Mouse (Mus musculus) stomach, embryonic 15.5 days (tissue): ENCODE measurements at regions not wholly inside any gene's neighbourhood (a gene's known extent, or its start where the extent isn't known, plus 50 kb on each side); places are given as distances from the start of the nearest gene placed in this dataset.

Experiments used
- ATAC-seq: fragments of 200-750 bp; cut with Nextera tagmentation; 2 replicates; pipeline ENCODE4 v1.8.0; 2017; ENCODE audit warnings: low read depth, moderate number of reproducible peaks, moderate TSS enrichment; ENCODE audit not compliant: insufficient read depth, low FRiP score
- H3K27ac ChIP-seq: fragments of 300-500 bp; sonication (generic); 2 replicates; pipeline ENCODE4 v1.5.1; 2015; ENCODE audit warnings: mild to moderate bottlenecking, inconsistent platforms
- H3K27me3 ChIP-seq: fragments of 300-500 bp; sonication (generic); replicated peaks from 2 replicates; pipeline ENCODE4 v1.6.1; 2015; ENCODE audit warnings: inconsistent platforms
- H3K36me3 ChIP-seq: fragments of 300-500 bp; sonication (generic); 2 replicates; pipeline ENCODE4 v1.6.1; 2015; ENCODE audit warnings: inconsistent platforms
- H3K4me1 ChIP-seq: fragments of 300-500 bp; sonication (generic); 2 replicates; pipeline ENCODE4 v1.6.1; 2015; ENCODE audit warnings: inconsistent platforms
- H3K4me2 ChIP-seq: fragments of 300-500 bp; sonication (generic); 2 replicates; pipeline ENCODE4 v1.6.1; 2015; ENCODE audit warnings: mild to moderate bottlenecking, inconsistent platforms
- H3K4me3 ChIP-seq: fragments of 300-500 bp; sonication (generic); replicated peaks from 2 replicates; pipeline ENCODE4 v1.5.1; 2015; ENCODE audit warnings: inconsistent platforms
- H3K9ac ChIP-seq: fragments of 300-500 bp; sonication (generic); 2 replicates; pipeline ENCODE4 v1.6.1; 2015; ENCODE audit warnings: inconsistent platforms
- H3K9me3 ChIP-seq: fragments of 300-500 bp; sonication (generic); 2 replicates; pipeline ENCODE4 v1.6.1; 2016; ENCODE audit warnings: inconsistent platforms
- WGBS: fragments of 180-500 bp; shearing (Covaris S2); methylation state at CpG from one replicate; pipeline ENCODE4 v1.1.7; 2015; 5-methylcytosine and 5-hydroxymethylcytosine counted together

DNA sequence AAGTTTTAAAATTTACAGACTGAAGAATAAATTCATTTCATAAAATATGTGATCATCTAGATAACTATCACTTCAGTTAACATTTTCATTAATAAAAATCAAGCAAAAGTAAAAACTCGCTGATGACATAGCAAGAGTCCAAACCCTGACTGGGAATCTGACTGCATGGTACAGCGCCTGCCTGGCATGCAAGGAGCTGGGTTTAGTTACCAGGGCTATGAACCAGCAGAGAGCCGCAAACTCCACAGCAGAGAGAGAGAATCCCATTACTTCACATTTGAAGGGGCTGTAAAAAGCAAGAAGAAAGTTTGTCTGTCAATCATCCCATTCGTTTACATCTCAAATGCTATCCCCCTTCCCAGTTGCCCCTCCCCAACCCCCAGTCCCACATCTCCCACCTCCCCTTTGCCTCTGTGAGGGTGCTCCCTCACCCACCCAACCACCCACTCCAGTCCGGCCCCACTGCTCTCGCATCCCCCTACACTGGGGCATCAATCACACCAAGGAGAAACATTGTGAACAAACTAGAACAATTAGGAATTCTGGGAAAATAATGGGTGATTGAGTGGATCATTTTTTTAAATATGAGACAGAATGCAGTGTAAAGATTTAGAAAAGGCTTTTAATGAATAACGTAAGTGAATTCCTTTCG is 487.6 kb downstream of the Efna5 start:
- Histone ChIP-seq H3K4me2 (no peak overlapping the region), H3K27ac (no peak overlapping the region), H3K4me1 (no peaks in the 10 kb centered on the region), H3K4me3 (no peak overlapping the region), H3K9ac (no peak overlapping the region), H3K27me3 (no peaks in the 10 kb centered on the region), H3K9me3 (no peaks in the 10 kb centered on the region), H3K36me3 (no peaks in the 10 kb centered on the region)
- WGBS = 86% methylated on average over 8 of the region's 8 CpGs
- no peak for ATAC-seq

DNA sequence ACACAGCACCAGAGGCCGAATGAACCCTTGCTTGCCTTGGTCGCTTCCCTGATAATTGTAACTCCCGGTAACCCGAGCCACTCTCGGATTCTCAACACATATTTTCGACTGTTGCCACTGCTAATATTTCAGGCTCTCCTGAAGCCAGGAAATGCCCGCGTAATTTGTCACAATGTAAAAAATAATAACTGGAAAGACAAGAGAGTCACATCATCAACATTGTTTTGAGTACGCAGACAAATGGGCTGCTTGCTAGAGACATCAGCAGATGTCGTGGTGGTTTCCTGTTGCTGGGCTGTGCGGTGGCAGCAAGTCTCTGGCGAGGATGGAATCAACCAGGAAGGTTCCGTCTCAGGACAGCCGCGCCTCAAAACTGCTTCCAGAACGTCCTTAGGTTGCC is 497.1 kb downstream of the Efna5 start:
- Histone ChIP-seq H3K4me1 (no peaks in the 10 kb centered on the region), H3K4me3 (no peak overlapping the region), H3K27me3 (no peaks in the 10 kb centered on the region), H3K27ac (no peak overlapping the region), H3K4me2 (no peak overlapping the region), H3K36me3 (no peaks in the 10 kb centered on the region), H3K9me3 (no peaks in the 10 kb centered on the region), H3K9ac (no peak overlapping the region)
- WGBS = 64% methylated on average over 16 of the region's 16 CpGs
- no peak for ATAC-seq

DNA sequence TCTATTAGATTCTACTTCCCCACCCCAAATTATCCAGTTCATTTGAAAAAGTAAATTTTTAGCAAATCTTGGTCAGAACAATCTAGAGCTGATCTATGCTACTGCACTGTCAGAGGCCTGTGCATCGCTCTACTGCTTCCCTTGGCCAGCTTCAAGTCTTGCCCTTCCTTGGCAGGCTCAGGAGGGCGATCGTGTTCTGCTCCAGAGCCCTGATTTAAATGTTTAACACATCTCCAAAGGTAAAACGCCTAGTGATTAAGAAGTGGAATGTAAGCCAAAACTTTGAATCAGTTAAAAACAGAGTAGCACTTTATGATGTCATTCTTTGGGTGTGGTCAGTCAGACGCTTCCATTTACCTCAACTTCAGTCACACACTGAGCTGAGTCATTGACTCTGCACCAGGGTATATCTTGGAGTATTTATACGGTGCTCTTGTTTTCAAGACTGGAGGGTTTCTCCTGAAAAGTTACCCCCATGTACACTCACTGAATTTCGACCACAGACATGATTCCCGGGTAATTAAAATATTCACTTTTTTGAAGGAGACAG is 502.2 kb downstream of the Efna5 start:
- H3K36me3 ChIP-seq = no peaks in the 10 kb centered on the region
- H3K27ac ChIP-seq = no peak overlapping the region
- no peak for ATAC-seq
- no peaks in the 10 kb centered on the region for H3K4me1 ChIP-seq
- no peak overlapping the region for H3K4me2 ChIP-seq
- no peak overlapping the region for H3K9ac ChIP-seq
- no peaks in the 10 kb centered on the region for H3K27me3 ChIP-seq
- 80% methylated on average over 8 of the region's 8 CpGs for WGBS
- H3K9me3 ChIP-seq = no peaks in the 10 kb centered on the region
- H3K4me3 ChIP-seq = no peak overlapping the region

DNA sequence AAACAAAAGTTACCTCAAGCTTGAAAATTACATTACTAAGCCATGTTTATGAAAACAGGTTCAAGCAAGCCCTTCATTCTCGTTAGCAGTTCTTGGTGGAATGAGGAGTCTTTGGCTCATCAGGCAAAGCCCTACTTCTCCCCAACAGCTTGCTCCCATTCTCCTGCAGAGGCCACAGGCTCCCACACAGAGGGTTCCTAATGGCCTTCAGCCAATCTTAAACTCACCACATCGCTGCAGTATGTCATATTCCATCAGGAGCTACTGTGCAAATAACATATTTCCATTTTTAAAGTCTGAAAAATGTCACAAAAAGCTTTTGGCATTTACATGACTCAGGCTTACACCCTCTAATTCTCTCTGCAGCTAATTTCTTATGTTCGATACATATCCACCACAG is 512.0 kb downstream of the Efna5 start:
- Histone ChIP-seq H3K9me3 (no peaks in the 10 kb centered on the region), H3K4me2 (no peak overlapping the region), H3K9ac (no peak overlapping the region), H3K27me3 (no peaks in the 10 kb centered on the region), H3K27ac (no peak overlapping the region), H3K4me3 (no peak overlapping the region), H3K4me1 (no peaks in the 10 kb centered on the region), H3K36me3 (no peaks in the 10 kb centered on the region)
- no peak for ATAC-seq
- 54% methylated on average over 3 of the region's 3 CpGs for WGBS

DNA sequence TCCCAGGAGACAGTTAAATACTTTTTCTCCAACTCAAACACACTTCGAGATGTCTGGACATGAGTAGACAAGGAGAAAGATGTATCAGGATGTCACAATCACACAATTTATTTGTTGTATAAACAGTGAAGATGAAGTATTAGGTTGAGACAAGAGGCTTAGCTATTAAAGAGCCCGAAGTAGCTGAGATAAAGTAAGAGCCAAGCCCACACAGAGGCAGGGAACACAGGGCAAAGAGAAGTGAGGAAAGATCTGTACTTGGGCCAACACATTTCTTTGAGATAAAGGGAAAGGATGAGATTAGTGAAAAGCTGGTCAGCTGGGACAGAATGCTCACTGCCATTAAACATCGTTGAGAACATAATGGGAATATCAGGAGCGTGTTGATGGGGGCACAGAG is 513.2 kb downstream of the Efna5 start:
- H3K4me1 ChIP-seq = no peaks in the 10 kb centered on the region
- no peak for ATAC-seq

DNA sequence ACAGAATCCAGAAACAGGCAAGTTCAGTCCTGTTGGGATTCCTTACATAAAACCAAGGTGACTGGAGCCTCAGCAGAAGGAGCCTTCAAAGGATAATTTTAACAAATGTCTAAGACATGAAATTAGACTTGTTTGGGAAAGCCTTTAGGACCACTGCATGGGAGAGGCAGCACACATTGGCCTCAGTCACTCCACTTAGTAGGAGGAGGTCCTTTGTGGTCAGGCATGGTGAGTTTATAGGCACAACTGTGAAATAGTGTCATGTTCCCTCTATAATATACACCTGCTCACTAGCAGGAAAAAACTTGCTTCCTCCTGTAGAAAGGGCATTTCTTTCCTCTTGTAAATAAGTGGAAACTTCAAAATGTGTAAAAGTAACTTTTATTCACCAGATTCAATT is 522.8 kb downstream of the Efna5 start:
- H3K4me3 ChIP-seq = no peak overlapping the region
- H3K9me3 ChIP-seq = no peaks in the 10 kb centered on the region
- H3K36me3 ChIP-seq = no peaks in the 10 kb centered on the region
- H3K9ac ChIP-seq = no peak overlapping the region
- no peak overlapping the region for H3K4me2 ChIP-seq
- ATAC-seq = no peak
- H3K4me1 ChIP-seq = no peaks in the 10 kb centered on the region
- H3K27me3 ChIP-seq = no peaks in the 10 kb centered on the region
- no peak overlapping the region for H3K27ac ChIP-seq

More for the DNA sequence above, 513.2 kb downstream of the Efna5 start:
- WGBS = 36% methylated on average over 4 of the region's 4 CpGs
- Histone ChIP-seq H3K4me2 (no peak overlapping the region), H3K27me3 (no peaks in the 10 kb centered on the region), H3K4me3 (no peak overlapping the region), H3K27ac (no peak overlapping the region), H3K9me3 (no peaks in the 10 kb centered on the region), H3K36me3 (no peaks in the 10 kb centered on the region), H3K9ac (no peak overlapping the region)

DNA sequence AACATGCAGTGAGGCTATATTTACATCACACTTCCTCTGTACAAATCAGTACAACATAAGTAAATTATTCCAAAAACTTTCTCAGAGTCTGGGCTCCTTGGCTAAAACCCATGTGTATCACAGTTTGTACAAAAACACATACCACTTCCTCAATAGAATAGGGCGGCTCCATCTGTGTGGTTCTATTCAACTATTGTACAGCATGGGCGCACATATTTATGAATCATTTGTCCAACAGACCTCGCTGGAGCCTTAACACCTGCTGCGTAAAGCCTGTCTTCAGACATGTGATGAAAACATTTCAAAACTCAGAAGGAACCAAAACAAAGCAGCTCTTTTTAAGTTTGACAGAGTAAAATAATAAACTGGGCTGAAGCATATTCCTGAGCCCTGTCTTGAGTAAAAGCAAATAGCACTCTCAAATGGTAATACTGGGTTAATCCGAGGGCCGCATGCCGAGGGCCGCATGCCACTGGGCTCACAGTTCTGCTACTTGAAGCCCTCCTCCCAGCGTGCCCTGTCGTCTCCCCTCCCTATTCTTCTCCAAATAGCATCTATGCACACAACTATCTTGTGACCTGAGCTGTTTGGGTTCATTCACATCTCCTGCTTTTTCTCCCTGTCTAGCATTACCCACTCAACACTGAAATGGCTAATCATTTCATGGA is 543.1 kb downstream of the Efna5 start:
- ATAC-seq = no peak
- H3K4me1 ChIP-seq = 0 out of 2 replicates have a peak, but pooled peaks cover 7% of the 10 kb centered on the region
- H3K27ac ChIP-seq = no peak overlapping the region
- H3K9me3 ChIP-seq = no peaks in the 10 kb centered on the region
- no peaks in the 10 kb centered on the region for H3K27me3 ChIP-seq
- H3K36me3 ChIP-seq = no peaks in the 10 kb centered on the region
- H3K4me2 ChIP-seq = no peak overlapping the region
- H3K9ac ChIP-seq = no peak overlapping the region
- WGBS = 35% methylated on average over 10 of the region's 10 CpGs
- H3K4me3 ChIP-seq = no peak overlapping the region

DNA sequence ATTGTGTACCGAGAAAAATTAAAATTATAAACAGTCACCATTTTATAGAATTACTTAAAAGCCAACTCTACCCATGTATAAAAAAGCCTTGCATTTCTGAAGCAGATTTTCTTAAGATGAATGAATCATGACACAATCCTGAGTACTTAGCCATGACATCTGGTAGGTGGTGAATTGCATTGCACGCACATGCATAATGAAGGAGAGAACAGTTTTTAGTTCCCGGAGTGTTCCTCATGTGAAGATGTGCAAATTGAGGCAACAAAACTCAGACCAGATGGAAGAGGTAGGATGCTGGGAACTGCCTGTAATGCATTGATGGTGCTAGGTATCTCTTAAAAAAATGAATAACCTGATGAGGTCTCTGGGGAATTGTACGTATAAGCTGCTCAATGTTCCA is 550.9 kb downstream of the Efna5 start:
- no peaks in the 10 kb centered on the region for H3K9me3 ChIP-seq
- no peak overlapping the region for H3K27ac ChIP-seq
- H3K9ac ChIP-seq = no peak overlapping the region
- H3K4me1 ChIP-seq = no peaks in the 10 kb centered on the region
- no peaks in the 10 kb centered on the region for H3K36me3 ChIP-seq
- H3K4me2 ChIP-seq = no peak overlapping the region
- no peak for ATAC-seq
- H3K27me3 ChIP-seq = no peaks in the 10 kb centered on the region
- no peak overlapping the region for H3K4me3 ChIP-seq
- 90% methylated on average over 4 of the region's 4 CpGs for WGBS

DNA sequence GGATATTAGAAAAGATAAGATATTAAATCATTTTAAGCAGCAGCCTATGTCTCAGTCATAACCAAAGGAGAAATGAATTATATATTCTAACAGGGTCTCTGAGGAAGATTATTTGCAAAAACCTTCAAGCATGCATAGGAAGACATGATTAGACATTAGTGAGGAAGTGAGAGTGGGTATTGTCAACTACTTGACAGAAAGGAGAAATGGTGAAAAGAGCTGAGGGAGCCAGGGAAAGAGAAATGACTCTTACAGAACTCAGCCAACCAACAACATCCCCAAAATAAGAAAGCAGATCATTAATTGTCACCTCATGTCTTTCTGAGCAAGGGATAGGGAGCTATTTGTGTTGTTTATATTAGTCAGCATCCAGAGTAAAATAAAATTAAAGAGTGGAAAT is 554.3 kb downstream of the Efna5 start:
- Histone ChIP-seq H3K4me1 (no peaks in the 10 kb centered on the region), H3K36me3 (no peaks in the 10 kb centered on the region), H3K27ac (no peak overlapping the region), H3K4me2 (no peak overlapping the region), H3K9ac (no peak overlapping the region), H3K4me3 (no peak overlapping the region), H3K27me3 (no peaks in the 10 kb centered on the region), H3K9me3 (no peaks in the 10 kb centered on the region)
- ATAC-seq = no peak

DNA sequence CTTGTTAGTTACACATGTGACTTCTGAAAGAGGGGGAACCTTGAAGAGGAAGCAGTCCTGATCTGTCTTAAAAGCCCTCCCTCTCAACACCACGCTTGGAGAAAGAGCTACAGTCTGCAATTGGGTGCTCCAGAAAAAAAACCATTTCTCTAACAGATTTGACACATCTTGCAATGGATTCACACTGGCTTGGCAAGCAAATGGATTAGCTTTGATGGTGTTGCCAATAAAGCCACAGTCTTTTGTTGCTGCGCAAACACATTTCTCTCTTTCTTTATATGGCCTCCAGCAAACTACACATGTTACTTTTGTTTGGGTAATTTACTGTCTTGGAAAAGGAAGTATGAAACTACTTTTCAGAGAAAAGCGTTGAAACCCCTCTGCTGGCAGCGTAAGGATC is 562.1 kb downstream of the Efna5 start:
- no peaks in the 10 kb centered on the region for H3K27me3 ChIP-seq
- H3K4me3 ChIP-seq = no peak overlapping the region
- ATAC-seq = no peak
- no peak overlapping the region for H3K4me2 ChIP-seq
- H3K9me3 ChIP-seq = no peaks in the 10 kb centered on the region
- H3K4me1 ChIP-seq = no peaks in the 10 kb centered on the region
- no peak overlapping the region for H3K27ac ChIP-seq
- 58% methylated on average over 4 of the region's 4 CpGs for WGBS
- no peak overlapping the region for H3K9ac ChIP-seq
- no peaks in the 10 kb centered on the region for H3K36me3 ChIP-seq

DNA sequence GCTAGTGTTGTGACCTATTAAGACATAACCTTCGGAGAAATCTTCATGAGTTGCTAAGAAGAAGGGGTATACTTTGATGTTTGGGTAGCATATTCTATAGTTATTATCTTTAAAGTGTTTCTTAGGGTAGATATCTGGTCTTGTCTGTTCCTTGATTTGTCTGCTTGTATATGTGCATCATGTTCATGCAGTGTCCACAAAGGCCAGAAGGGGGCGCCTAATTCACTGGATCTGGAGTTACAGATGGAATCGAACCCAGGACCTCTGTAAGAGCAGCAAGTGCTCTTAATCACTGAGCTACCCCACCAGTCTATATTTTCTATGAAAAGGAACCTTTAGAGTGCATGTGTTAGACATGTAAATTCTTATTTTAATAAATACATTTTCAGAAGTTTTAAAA is 571.1 kb downstream of the Efna5 start:
- Histone ChIP-seq H3K4me2 (no peak overlapping the region), H3K4me1 (no peaks in the 10 kb centered on the region), H3K27ac (no peak overlapping the region), H3K9me3 (no peaks in the 10 kb centered on the region), H3K9ac (no peak overlapping the region), H3K4me3 (no peak overlapping the region), H3K36me3 (no peaks in the 10 kb centered on the region), H3K27me3 (no peaks in the 10 kb centered on the region)
- ATAC-seq = no peak
- 59% methylated on average over 3 of the region's 3 CpGs for WGBS

DNA sequence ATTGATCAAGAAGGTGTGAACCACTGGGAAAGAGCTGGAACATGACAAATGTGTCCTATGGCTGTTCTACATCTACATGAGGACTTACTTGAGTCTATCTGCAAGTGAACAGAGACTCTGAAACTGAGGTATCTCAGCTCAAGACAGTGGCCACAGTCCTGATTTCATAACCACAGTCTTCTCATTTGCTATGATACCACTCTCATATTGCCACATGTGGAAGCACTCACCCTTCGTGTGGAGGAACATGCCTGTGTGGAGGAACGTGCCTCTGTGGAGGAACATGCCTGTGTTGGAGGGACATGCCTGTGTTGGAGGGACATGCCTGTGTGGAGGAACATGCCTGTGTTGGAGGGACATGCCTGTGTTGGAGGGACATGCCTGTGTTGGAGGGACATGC is 574.0 kb downstream of the Efna5 start:
- Histone ChIP-seq H3K9me3 (no peaks in the 10 kb centered on the region), H3K4me1 (no peaks in the 10 kb centered on the region), H3K27ac (no peak overlapping the region), H3K27me3 (no peaks in the 10 kb centered on the region), H3K36me3 (no peaks in the 10 kb centered on the region), H3K4me2 (no peak overlapping the region), H3K4me3 (no peak overlapping the region), H3K9ac (no peak overlapping the region)
- ATAC-seq = no peak
- whole genome bisulfite sequencing = 82% methylated on average over 2 of the region's 2 CpGs
